Mouse (Mus musculus) neural tube, embryonic 12.5 days (tissue): ENCODE data around the gene Gm44973. TPM values are rescaled to one million over a fixed set of nuclear protein-coding genes. Genes with fewer than 3 reads are reported as not detected.
"Not testable (repeated sequence)": the region's sequence is repeated elsewhere in the genome, so short reads cannot be mapped to it uniquely, and the experiment has no call there.

Source experiments
- ATAC-seq: fragments of 200-750 bp; cut with Nextera tagmentation; 2 replicates; pipeline ENCODE4 v1.8.0; 2017; ENCODE audit warnings: low read depth, mild to moderate bottlenecking, moderate TSS enrichment, moderate library complexity; ENCODE audit not compliant: low FRiP score
- H3K27ac ChIP-seq: fragments of 300-500 bp; sonication (generic); 2 replicates; pipeline ENCODE4 v1.5.1; 2016
- H3K27me3 ChIP-seq: fragments of 300-500 bp; sonication (generic); replicated peaks from 2 replicates; pipeline ENCODE4 v1.6.1; 2016; ENCODE audit warnings: mild to moderate bottlenecking
- H3K36me3 ChIP-seq: fragments of 300-500 bp; sonication (generic); 2 replicates; pipeline ENCODE4 v1.6.1; 2016; ENCODE audit warnings: mild to moderate bottlenecking
- H3K4me1 ChIP-seq: fragments of 300-500 bp; sonication (generic); 2 replicates; pipeline ENCODE4 v1.6.1; 2016
- H3K4me2 ChIP-seq: fragments of 300-500 bp; sonication (generic); replicated peaks from 2 replicates; pipeline ENCODE4 v1.6.1; 2016; ENCODE audit warnings: mild to moderate bottlenecking
- H3K4me3 ChIP-seq: fragments of 300-500 bp; sonication (generic); 2 replicates; pipeline ENCODE4 v1.5.1; 2016
- H3K9ac ChIP-seq: fragments of 300-500 bp; sonication (generic); 2 replicates; pipeline ENCODE4 v1.6.1; 2016; ENCODE audit warnings: mild to moderate bottlenecking
- H3K9me3 ChIP-seq: fragments of 300-500 bp; sonication (generic); 2 replicates; pipeline ENCODE4 v1.6.1; 2016; ENCODE audit warnings: mild to moderate bottlenecking
- WGBS: fragments of 180-500 bp; shearing (Covaris S2); methylation state at CpG from one replicate; pipeline ENCODE4 v1.1.7; 2016; 5-methylcytosine and 5-hydroxymethylcytosine counted together
- polyA plus RNA-seq: library from polyadenylated mRNA; unstranded; fragments of >200 nt; fragmentation: Nextera tagmentation; extraction: Ambion mirVana; gene quantifications from 2 replicates; pipeline ENCODE4 v1.2.1, GENCODE M21; 2016

Gm44973 gene
- polyA plus RNA-seq, 1 experiment from 2014 or later: not detected

- ATAC-seq: peak; percentile 84
- peak within 1 kb of the TSS; percentile 83 for H3K9ac ChIP-seq
- peak within 1 kb of the TSS; percentile 46; the same call in 1 of the 2 replicates for H3K27ac ChIP-seq
- peaks cover 33% of the 10 kb centered on the region for H3K4me1 ChIP-seq
- WGBS: 5% methylated on average over 16 of the region's 26 CpGs
- H3K27me3 ChIP-seq: peaks cover 22% of the 10 kb centered on the region
- H3K9me3 ChIP-seq: 0 out of 2 replicates have a peak, but pooled peaks cover 6% of the 10 kb centered on the region
- H3K36me3 ChIP-seq: peaks cover 27% of the 10 kb centered on the region
- peak within 1 kb of the TSS; percentile 89 for H3K4me2 ChIP-seq
- H3K4me3 ChIP-seq: peak within 1 kb of the TSS; percentile 65
These were observed 19.0 kb upstream of the Gm44973 start, which contains the start of gene Zfp579 for GRCm38 (mm10) chr7:4996003-4996895. TSS of gene Zfp579 (minus strand) at chr7:4996158.

- Histone ChIP-seq H3K36me3 (peaks cover 25% of the 10 kb centered on the region), H3K27ac (no peak overlapping the region), H3K4me2 (peak overlapping the region; percentile 89), H3K27me3 (peaks cover 22% of the 10 kb centered on the region), H3K9ac (peak overlapping the region; percentile 83; the same call in 1 of the 2 replicates), H3K9me3 (0 out of 2 replicates have a peak, but pooled peaks cover 5% of the 10 kb centered on the region), H3K4me1 (peaks cover 33% of the 10 kb centered on the region), H3K4me3 (peak overlapping the region; percentile 65; the same call in 1 of the 2 replicates)
- WGBS: 78% methylated on average over 8 of the region's 8 CpGs
- no peak for ATAC-seq
These were observed 18.4 kb upstream of the Gm44973 start for GRCm38 (mm10) chr7:4996934-4997333.

- no peaks in the 10 kb centered on the region for H3K36me3 ChIP-seq
- no peak overlapping the region for H3K9ac ChIP-seq
- H3K9me3 ChIP-seq: no peaks in the 10 kb centered on the region
- no peak for ATAC-seq
- peaks cover 3% of the 10 kb centered on the region for H3K27me3 ChIP-seq
- H3K4me1 ChIP-seq: peaks cover 12% of the 10 kb centered on the region
- H3K4me3 ChIP-seq: no peak overlapping the region
- WGBS: 61% methylated on average over 2 of the region's 2 CpGs
- no peak overlapping the region for H3K4me2 ChIP-seq
- H3K27ac ChIP-seq: no peak overlapping the region
These were observed 15.4 kb upstream of the Gm44973 start for GRCm38 (mm10) chr7:4999876-5000275.

DNA sequence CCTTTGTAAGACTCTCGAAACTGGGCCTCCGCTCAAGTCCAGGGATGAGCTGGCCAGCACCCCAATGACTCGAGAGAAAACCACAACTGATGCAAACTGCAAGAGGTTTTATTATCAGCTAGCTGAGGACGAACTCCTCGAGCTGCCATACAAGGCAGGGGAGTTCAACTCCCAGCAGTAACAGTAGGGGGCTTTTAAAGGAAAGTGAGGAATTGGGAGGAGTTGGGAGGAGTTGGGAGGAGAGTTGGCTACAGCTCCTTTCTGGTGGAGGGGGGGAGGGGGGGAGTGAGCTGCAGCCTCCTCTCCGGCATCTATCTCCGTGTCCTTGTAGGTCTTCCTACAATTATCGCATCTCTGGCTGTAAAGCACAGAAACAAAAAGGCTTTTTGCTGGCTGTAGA, 12.4 kb upstream of the Gm44973 start:
- not testable (repeated sequence) for ATAC-seq, H3K27ac ChIP-seq, H3K9ac ChIP-seq, H3K4me3 ChIP-seq, H3K27me3 ChIP-seq, H3K9me3 ChIP-seq, H3K4me1 ChIP-seq, H3K4me2 ChIP-seq
- 68% methylated on average over 8 of the region's 8 CpGs for WGBS
- H3K36me3 ChIP-seq: peaks cover 20% of the 10 kb centered on the region

DNA sequence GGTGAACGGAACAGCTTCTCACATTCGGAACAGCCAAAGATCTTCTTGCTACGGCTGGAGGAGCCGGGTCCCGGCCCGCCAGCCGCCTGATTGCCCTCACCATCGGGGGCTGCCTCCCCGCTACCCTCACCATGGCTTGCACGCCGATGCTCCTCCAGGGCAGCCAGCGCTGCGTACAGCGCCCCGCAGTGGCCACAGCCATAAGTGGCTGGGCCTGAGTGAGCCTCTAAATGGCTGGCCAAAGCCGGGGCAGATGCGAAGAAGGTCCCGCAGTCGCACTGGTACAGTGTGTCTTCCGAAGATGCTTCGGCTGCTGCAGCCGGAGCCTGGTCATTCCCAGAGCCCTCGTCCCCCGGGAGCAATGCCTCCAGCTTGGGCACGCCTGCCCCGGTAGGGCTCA, 7.1 kb upstream of the Gm44973 start:
- Histone ChIP-seq H3K9ac (no peak overlapping the region), H3K4me3 (no peak overlapping the region), H3K9me3 (no peaks in the 10 kb centered on the region), H3K27me3 (no peaks in the 10 kb centered on the region), H3K4me1 (no peaks in the 10 kb centered on the region), H3K27ac (no peak overlapping the region), H3K36me3 (peaks cover 71% of the 10 kb centered on the region), H3K4me2 (no peak overlapping the region)
- 96% methylated on average over 26 of the region's 26 CpGs for WGBS
- no peak for ATAC-seq

DNA sequence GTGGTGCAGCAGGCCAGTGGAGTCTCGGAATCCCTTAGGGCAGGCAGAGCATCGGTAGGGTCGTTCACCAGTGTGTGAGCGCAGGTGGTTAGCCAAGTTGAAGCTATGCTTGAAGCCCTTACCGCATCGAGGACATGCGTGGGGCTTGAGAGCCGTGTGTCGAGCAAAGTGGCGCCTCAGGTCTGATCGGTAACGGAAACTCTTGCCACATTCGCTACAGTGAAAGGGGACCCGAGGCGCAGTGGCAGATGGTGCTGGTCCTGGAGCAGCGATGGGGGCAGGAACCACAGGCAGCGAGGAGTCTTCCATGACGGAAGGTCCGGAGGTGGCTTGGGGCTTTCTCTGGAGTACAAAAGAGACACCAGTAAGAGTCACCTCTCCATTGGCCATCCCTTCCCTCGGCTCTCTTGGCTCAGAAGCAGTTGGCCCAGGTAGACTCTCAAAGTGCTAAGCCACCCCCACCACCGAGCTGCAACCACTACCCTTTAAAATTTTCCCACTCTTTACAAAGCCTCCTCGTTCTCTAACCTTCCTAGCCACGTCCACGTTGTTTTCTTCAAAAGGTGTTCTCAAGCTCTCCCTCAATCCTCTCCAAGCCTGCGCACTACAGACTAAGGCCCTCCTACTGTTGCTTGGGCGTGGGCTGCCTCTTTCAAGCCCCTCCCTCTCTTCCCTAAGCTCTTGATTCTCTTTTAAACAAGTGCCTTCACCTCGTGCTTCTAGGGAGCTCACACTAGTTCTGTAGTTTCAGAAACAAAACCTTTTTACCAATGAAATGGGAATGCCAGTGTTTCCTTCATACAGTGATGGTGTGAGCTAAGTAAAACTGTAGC, 2.4 kb upstream of the Gm44973 start:
- Histone ChIP-seq H3K9me3 (no peaks in the 10 kb centered on the region), H3K4me2 (peak overlapping the region; percentile 55), H3K4me3 (no peak overlapping the region), H3K36me3 (peaks cover 50% of the 10 kb centered on the region), H3K27me3 (no peaks in the 10 kb centered on the region), H3K27ac (no peak overlapping the region), H3K9ac (no peak overlapping the region), H3K4me1 (no peaks in the 10 kb centered on the region)
- WGBS: 92% methylated on average over 27 of the region's 27 CpGs
- no peak for ATAC-seq

DNA sequence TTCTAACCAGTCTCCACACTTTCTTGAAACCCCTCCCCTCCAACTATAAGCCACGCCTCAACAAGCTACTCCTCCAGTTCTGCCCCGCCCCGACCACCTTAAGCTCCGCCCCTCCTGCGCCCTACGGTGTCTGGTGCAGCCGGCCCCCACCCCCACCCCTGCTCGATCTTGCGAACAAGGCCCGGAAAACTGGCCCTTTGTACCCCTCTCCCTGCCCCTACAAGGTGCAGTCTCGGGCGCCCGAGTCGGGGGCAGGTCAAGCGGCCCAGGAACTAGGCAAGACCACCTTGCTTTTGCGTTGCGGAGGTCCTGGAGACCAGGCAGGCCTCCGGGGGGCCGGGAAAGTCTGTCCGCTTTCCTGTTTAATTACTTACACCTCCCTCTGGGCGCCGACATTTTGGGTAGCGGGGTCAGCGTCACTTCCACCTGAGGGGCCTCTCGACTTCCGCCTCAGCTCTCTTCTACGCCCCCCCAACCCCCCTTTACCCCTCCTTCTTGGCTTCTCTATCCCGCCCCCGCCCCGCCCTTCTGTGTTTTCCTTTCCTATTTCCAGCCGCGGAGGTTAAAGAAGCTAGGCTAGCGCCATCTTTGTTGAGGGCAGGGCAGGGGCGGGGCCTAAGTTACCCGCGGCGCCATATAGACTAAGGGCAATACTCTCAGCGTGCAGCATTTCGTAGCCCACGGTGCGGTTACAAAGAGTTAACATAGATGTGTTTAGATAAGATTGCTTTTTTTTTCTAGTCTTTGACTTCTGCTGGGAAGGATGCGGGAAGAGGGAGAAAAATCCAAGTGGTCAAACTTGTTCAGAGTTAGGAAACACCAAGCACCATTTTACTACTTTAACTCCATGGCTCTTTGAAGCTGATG, 812 bp upstream of the Gm44973 start, which contains the start of the genes Zfp524 and Fiz1:
TSS of gene Zfp524 (plus strand) at position 165 of the 867 bp plus-strand sequence.
TSS of gene Fiz1 (minus strand) at position 447 of the 867 bp plus-strand sequence.
- peak within 1 kb of the TSS; percentile 55 for H3K4me2 ChIP-seq
- peaks cover 35% of the 10 kb centered on the region for H3K36me3 ChIP-seq
- peak within 1 kb of the TSS; percentile 78 for H3K9ac ChIP-seq
- H3K9me3 ChIP-seq: no peaks in the 10 kb centered on the region
- H3K4me3 ChIP-seq: peak within 1 kb of the TSS; percentile 63
- peak; percentile 83 for ATAC-seq
- H3K27me3 ChIP-seq: no peaks in the 10 kb centered on the region
- no peaks in the 10 kb centered on the region for H3K4me1 ChIP-seq
- under 1% methylated on average over 41 of the region's 42 CpGs for WGBS
- H3K27ac ChIP-seq: peak within 1 kb of the TSS; percentile 95

GRCm38 (mm10) chr7:5016057-5016456, 761 bp downstream of the Gm44973 start:
- Histone ChIP-seq H3K4me2 (peak overlapping the region; percentile 55), H3K4me1 (peaks cover 3% of the 10 kb centered on the region), H3K36me3 (peaks cover 19% of the 10 kb centered on the region), H3K4me3 (peak overlapping the region; percentile 63), H3K27ac (no peak overlapping the region), H3K9me3 (no peaks in the 10 kb centered on the region), H3K9ac (peak overlapping the region; percentile 70), H3K27me3 (no peaks in the 10 kb centered on the region)
- 68% methylated on average over 3 of the region's 3 CpGs for WGBS
- ATAC-seq: no peak

DNA sequence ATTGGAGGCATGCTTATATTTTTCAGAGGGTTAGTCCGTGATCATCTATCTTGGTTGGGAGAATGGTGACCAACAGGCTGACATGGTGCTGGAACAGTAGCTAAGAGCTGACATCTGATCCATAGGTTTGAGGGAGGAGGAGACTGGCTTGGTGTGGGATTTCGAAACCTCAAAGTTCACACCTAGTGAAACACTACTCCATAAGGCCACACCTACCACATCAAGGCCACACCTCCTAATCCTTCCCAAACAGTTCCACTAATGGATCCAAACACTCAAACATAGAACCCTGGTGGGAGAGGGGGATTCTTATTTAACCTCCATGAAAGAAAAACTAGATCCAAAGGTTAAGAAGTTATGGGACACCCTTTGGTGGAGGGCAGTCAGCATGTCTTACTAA, 1.6 kb downstream of the Gm44973 start:
- Histone ChIP-seq H3K4me1 (peaks cover 10% of the 10 kb centered on the region), H3K9ac (no peak overlapping the region), H3K27me3 (no peaks in the 10 kb centered on the region), H3K4me3 (no peak overlapping the region), H3K9me3 (no peaks in the 10 kb centered on the region), H3K4me2 (no peak overlapping the region), H3K36me3 (peaks cover 11% of the 10 kb centered on the region), H3K27ac (no peak overlapping the region)
- ATAC-seq: no peak
- WGBS: 91% methylated on average over 2 of the region's 2 CpGs

DNA sequence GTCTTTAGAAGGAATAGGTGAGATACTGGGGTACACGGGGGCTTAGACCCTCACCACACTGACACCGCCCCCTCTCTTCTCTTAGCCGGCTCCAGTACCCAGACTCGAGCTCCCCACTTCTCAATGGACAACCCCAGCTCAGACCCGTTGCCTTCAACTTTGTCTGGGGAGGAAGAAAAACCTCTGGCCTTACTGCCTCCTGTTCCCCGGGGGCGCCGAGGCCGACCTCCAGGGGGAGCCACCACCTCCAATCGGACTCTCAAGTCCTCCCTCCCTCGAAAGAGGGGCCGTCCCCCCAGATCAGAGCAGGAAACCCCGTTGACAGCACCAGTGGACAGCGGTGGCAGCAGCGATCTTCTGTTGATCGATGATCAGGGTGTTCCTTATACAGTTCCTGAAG, 2.1 kb downstream of the Gm44973 start:
- Histone ChIP-seq H3K27me3 (no peaks in the 10 kb centered on the region), H3K4me3 (no peak overlapping the region), H3K9me3 (no peaks in the 10 kb centered on the region), H3K27ac (no peak overlapping the region), H3K36me3 (peaks cover 11% of the 10 kb centered on the region), H3K4me2 (no peak overlapping the region), H3K4me1 (peaks cover 10% of the 10 kb centered on the region), H3K9ac (no peak overlapping the region)
- ATAC-seq: no peak
- 90% methylated on average over 16 of the region's 16 CpGs for WGBS

- H3K36me3 ChIP-seq: peaks cover 11% of the 10 kb centered on the region
- H3K4me2 ChIP-seq: no peak overlapping the region
- H3K4me3 ChIP-seq: no peak overlapping the region
- peaks cover 10% of the 10 kb centered on the region for H3K4me1 ChIP-seq
- ATAC-seq: no peak
- WGBS: 97% methylated on average over 21 of the region's 21 CpGs
- H3K9me3 ChIP-seq: no peaks in the 10 kb centered on the region
- no peak overlapping the region for H3K27ac ChIP-seq
- no peak overlapping the region for H3K9ac ChIP-seq
- no peaks in the 10 kb centered on the region for H3K27me3 ChIP-seq
These were observed 2.6 kb downstream of the Gm44973 start for GRCm38 (mm10) chr7:5017931-5018330.
